Mouse (Mus musculus) midbrain, postnatal 0 days (tissue): ENCODE data around the gene Slc39a1. TPM values are rescaled to one million over a fixed set of nuclear protein-coding genes. Genes with fewer than 3 reads are reported as not detected.

ENCODE experiments used
- ATAC-seq: fragments of 200-750 bp; cut with Nextera tagmentation; 2 replicates; pipeline ENCODE4 v1.8.0; 2017; ENCODE audit warnings: moderate number of reproducible peaks, mild to moderate bottlenecking, moderate TSS enrichment, moderate library complexity; ENCODE audit not compliant: low FRiP score
- DNase-seq: peaks from one replicate; pipeline ENCODE4 v3.0.0-alpha.2; 2015; ENCODE audit warnings: low spot score
- H3K27ac ChIP-seq: fragments of 300-500 bp; sonication (generic); 2 replicates; pipeline ENCODE4 v1.5.1; 2014; ENCODE audit warnings: low read depth, mild to moderate bottlenecking, low read length, mixed read lengths
- H3K27me3 ChIP-seq: fragments of 300-500 bp; sonication (generic); 2 replicates; pipeline ENCODE4 v1.6.1; 2014; ENCODE audit warnings: low read length, control low read depth, mixed read lengths; ENCODE audit not compliant: insufficient read depth
- H3K36me3 ChIP-seq: fragments of 300-500 bp; sonication (generic); 2 replicates; pipeline ENCODE4 v1.6.1; 2014; ENCODE audit warnings: low read length, control low read depth, mixed read lengths; ENCODE audit not compliant: insufficient read depth
- H3K4me1 ChIP-seq: fragments of 300-500 bp; sonication (generic); 2 replicates; pipeline ENCODE4 v1.6.1; 2014; ENCODE audit warnings: mild to moderate bottlenecking, control low read depth, antibody characterized with exemption, low read length, mixed read lengths; ENCODE audit not compliant: insufficient read depth
- H3K4me2 ChIP-seq: fragments of 300-500 bp; sonication (generic); 2 replicates; pipeline ENCODE4 v1.6.1; 2014; ENCODE audit warnings: low read depth, mild to moderate bottlenecking, low read length, mixed read lengths; ENCODE audit not compliant: poor library complexity, severe bottlenecking
- H3K4me3 ChIP-seq: fragments of 300-500 bp; sonication (generic); 2 replicates; pipeline ENCODE4 v1.5.1; 2014; ENCODE audit warnings: low read depth, mild to moderate bottlenecking, low read length, moderate library complexity
- H3K9ac ChIP-seq: fragments of 300-500 bp; sonication (generic); replicated peaks from 2 replicates; pipeline ENCODE4 v1.6.1; 2014; ENCODE audit warnings: mild to moderate bottlenecking, low read length, moderate library complexity, mixed read lengths; ENCODE audit not compliant: poor library complexity, severe bottlenecking
- H3K9me3 ChIP-seq: fragments of 300-500 bp; sonication (generic); 2 replicates; pipeline ENCODE4 v1.6.1; 2016; ENCODE audit warnings: low read length, control low read depth
- CTCF ChIP-seq: IDR thresholded peaks from 2 replicates; pipeline ENCODE4 v1.5.1; 2016; ENCODE audit warnings: antibody characterized with exemption, mild to moderate bottlenecking
- WGBS: fragments of 180-500 bp; shearing (Covaris S2); extraction: QIAGEN DNeasy Blood & Tissue Kit; methylation state at CpG from one replicate; pipeline ENCODE4 v1.1.7; 2014; 5-methylcytosine and 5-hydroxymethylcytosine counted together
- polyA plus RNA-seq: library from polyadenylated mRNA; unstranded; fragments of >200 nt; fragmentation: Nextera tagmentation; extraction: Ambion mirVana; gene quantifications from 2 replicates; pipeline ENCODE4 v1.2.1, GENCODE M21; 2015
- total RNA-seq: library from RNA; depleted of rRNA; stranded (reverse); fragments of >200 nt; gene quantifications from 2 replicates; pipeline ENCODE4 v1.2.3, GENCODE M21; 2014

The Slc39a1 gene
- total and polyA plus RNA-seq, 2 experiments from 2014 or later: 60.3 to 73.0 TPM

- 98% methylated on average over 5 of the region's 5 CpGs for WGBS
- H3K27ac ChIP-seq: no peak overlapping the region
- ATAC-seq: no peak
- H3K4me2 ChIP-seq: no peak overlapping the region
- peaks cover 19% of the 10 kb centered on the region; the same call in 1 of the 2 replicates for H3K36me3 ChIP-seq
- no peak overlapping the region for H3K4me3 ChIP-seq
- no peak for TF ChIP-seq CTCF
- no peaks in the 10 kb centered on the region for H3K4me1 ChIP-seq
- DNase-seq: no peak
- H3K9me3 ChIP-seq: no peaks in the 10 kb centered on the region
- H3K9ac ChIP-seq: no peak overlapping the region
- H3K27me3 ChIP-seq: no peaks in the 10 kb centered on the region
These were observed 37.9 kb upstream of the Slc39a1 start for GRCm38 (mm10) chr3:90209908-90210566.

GRCm38 (mm10) chr3:90211475-90212398 lies 36.2 kb upstream of the Slc39a1 start:
- H3K9me3 ChIP-seq: no peaks in the 10 kb centered on the region
- peak overlapping the region; percentile 83 for H3K4me2 ChIP-seq
- DNase-seq: no peak
- H3K27ac ChIP-seq: no peak overlapping the region
- ATAC-seq: no peak
- 0 out of 2 replicates have a peak overlapping the region, but pooled peaks have one; percentile 66 for H3K9ac ChIP-seq
- peaks cover 19% of the 10 kb centered on the region; the same call in 1 of the 2 replicates for H3K36me3 ChIP-seq
- no peaks in the 10 kb centered on the region for H3K4me1 ChIP-seq
- no peaks in the 10 kb centered on the region for H3K27me3 ChIP-seq
- 79% methylated on average over 13 of the region's 13 CpGs for WGBS
- no peak for TF ChIP-seq CTCF
- H3K4me3 ChIP-seq: peak overlapping the region; percentile 2; the same call in 1 of the 2 replicates

- Histone ChIP-seq H3K36me3 (peaks cover 16% of the 10 kb centered on the region; the same call in 1 of the 2 replicates), H3K27me3 (no peaks in the 10 kb centered on the region), H3K27ac (no peak overlapping the region), H3K4me3 (peak overlapping the region; percentile 49), H3K9ac (peak overlapping the region; percentile 66), H3K9me3 (no peaks in the 10 kb centered on the region), H3K4me2 (peak overlapping the region; percentile 83), H3K4me1 (no peaks in the 10 kb centered on the region)
- ATAC-seq (no peak), DNase-seq (no peak)
- 19% methylated on average over 5 of the region's 5 CpGs for WGBS
- no peak for TF ChIP-seq CTCF
These were observed 35.2 kb upstream of the Slc39a1 start for GRCm38 (mm10) chr3:90212723-90213122.

GRCm38 (mm10) chr3:90213377-90213866 lies 34.5 kb upstream of the Slc39a1 start, which contains the start of the genes Rps27 and Rab13:
Gene Rps27 (minus strand): TSS chr3:90213651.
Gene Rab13 (plus strand): TSS chr3:90213695.
- ATAC-seq (peak; percentile 92), DNase-seq (peak; percentile 98)
- H3K4me3 ChIP-seq: peak within 1 kb of the TSS; percentile 49
- H3K4me1 ChIP-seq: no peaks in the 10 kb centered on the region
- peak within 1 kb of the TSS; percentile 83 for H3K4me2 ChIP-seq
- under 1% methylated on average over 42 of the region's 42 CpGs for WGBS
- peaks cover 13% of the 10 kb centered on the region; the same call in 1 of the 2 replicates for H3K36me3 ChIP-seq
- no peaks in the 10 kb centered on the region for H3K9me3 ChIP-seq
- H3K27ac ChIP-seq: peak within 1 kb of the TSS; percentile 76
- TF ChIP-seq CTCF: no peak
- H3K27me3 ChIP-seq: no peaks in the 10 kb centered on the region
- H3K9ac ChIP-seq: peak within 1 kb of the TSS; percentile 66

GRCm38 (mm10) chr3:90213956-90214684 lies 33.9 kb upstream of the Slc39a1 start:
- ATAC-seq (peak; percentile 41; the same call in 1 of the 2 replicates), DNase-seq (peak; percentile 32)
- H3K4me2 ChIP-seq: peak overlapping the region; percentile 51
- no peak for TF ChIP-seq CTCF
- H3K4me1 ChIP-seq: no peaks in the 10 kb centered on the region
- H3K27me3 ChIP-seq: no peaks in the 10 kb centered on the region
- H3K36me3 ChIP-seq: peaks cover 6% of the 10 kb centered on the region; the same call in 1 of the 2 replicates
- H3K9me3 ChIP-seq: no peaks in the 10 kb centered on the region
- 13% methylated on average over 12 of the region's 12 CpGs for WGBS
- peak overlapping the region; percentile 34; the same call in 1 of the 2 replicates for H3K9ac ChIP-seq
- H3K27ac ChIP-seq: peak overlapping the region; percentile 76
- peak overlapping the region; percentile 49 for H3K4me3 ChIP-seq
